Mouse (Mus musculus): Measurements from ENCODE around the gene Hmgcl. TPM values are rescaled to one million over a fixed set of nuclear protein-coding genes. Genes with fewer than 3 reads are reported as not detected.
"Not testable (repeated sequence)": the region's sequence is repeated elsewhere in the genome, so short reads cannot be mapped to it uniquely, and the experiment has no call there.

The Hmgcl gene
- polyA plus RNA-seq, 1 experiment from 2014 or later = 97.1 TPM

- DNase-seq (ENCODE audit: low spot score) = no peak
- H3K9me3 ChIP-seq (ENCODE audit: control insufficient read depth, low read length) = no peaks in the 10 kb centered on the region
- no peak overlapping the region for H3K4me2 ChIP-seq
- H3K4me1 ChIP-seq (replicated peaks; ENCODE audit: control insufficient read depth, insufficient read depth, low read length) = peaks cover 15% of the 10 kb centered on the region
- H3K9ac ChIP-seq (ENCODE audit: low read depth, low read length) = no peak overlapping the region
- no peaks in the 10 kb centered on the region for H3K27me3 ChIP-seq (replicated peaks; ENCODE audit: control insufficient read depth, insufficient read depth, low read length)
- H3K36me3 ChIP-seq (ENCODE audit: control insufficient read depth, insufficient read depth, low read length) = no peaks in the 10 kb centered on the region; the same call in 1 of the 2 replicates
- no peak overlapping the region for H3K4me3 ChIP-seq (ENCODE audit: low read depth, low read length)
- no peak for ATAC-seq (replicated peaks; ENCODE audit: low FRiP score)
- no peak overlapping the region for H3K27ac ChIP-seq (ENCODE audit: low read depth, low read length)
- 81% methylated on average over 9 of the region's 9 CpGs for WGBS
Observed at GRCm38 (mm10) chr4:135929828-135930227, 16.4 kb upstream of the Hmgcl start.

DNA sequence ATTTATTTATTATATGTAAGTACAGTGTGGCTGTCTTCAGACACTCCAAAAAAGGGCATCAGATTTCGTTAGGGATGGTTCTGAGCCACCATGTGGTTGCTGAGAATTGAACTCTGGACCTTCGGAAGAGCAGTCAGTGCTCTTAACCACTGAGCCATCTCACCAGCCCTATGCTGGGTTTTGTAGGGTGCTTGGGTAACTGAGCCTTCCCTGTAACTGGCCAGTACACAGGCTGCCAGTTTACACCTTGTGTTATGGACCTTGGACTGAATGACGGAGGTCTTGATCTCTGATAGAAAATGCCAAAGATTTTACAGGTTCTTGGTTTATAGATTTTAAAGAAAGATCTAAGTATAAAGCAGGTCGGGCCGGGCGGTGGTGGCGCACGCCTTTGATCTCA is 16.0 kb upstream of the Hmgcl start:
- Histone ChIP-seq H3K27me3 (replicated peaks; ENCODE audit: control insufficient read depth, insufficient read depth, low read length) (no peaks in the 10 kb centered on the region), H3K9me3 (ENCODE audit: control insufficient read depth, low read length) (no peaks in the 10 kb centered on the region), H3K36me3 (ENCODE audit: control insufficient read depth, insufficient read depth, low read length) (no peaks in the 10 kb centered on the region; the same call in 1 of the 2 replicates), H3K27ac (ENCODE audit: low read depth, low read length) (no peak overlapping the region), H3K4me1 (replicated peaks; ENCODE audit: control insufficient read depth, insufficient read depth, low read length) (peaks cover 18% of the 10 kb centered on the region), H3K9ac (ENCODE audit: low read depth, low read length) (no peak overlapping the region), H3K4me2 (no peak overlapping the region), H3K4me3 (ENCODE audit: low read depth, low read length) (no peak overlapping the region)
- WGBS = 91% methylated on average over 8 of the region's 8 CpGs
- no peak for DNase-seq (ENCODE audit: low spot score)
- ATAC-seq (replicated peaks; ENCODE audit: low FRiP score) = no peak

DNA sequence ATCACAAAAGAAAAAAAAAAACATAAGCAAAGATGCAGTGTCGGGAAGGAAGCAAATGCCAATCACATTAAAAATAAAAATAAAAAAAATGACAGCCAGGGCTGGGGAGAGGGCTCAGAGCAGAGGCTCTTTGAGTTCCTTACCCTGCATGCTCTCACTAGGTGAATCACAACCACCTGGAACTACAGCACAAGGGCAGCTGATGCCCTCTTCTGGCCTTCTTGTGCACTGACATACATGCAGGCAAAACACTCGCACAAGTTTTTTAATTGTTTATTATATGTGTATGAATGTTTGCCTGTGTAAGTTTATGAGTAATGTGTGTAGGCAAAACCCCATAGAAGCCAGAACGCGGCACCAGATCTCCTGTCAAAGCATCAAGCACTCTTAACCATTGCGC is 14.4 kb upstream of the Hmgcl start:
- Histone ChIP-seq H3K27ac (ENCODE audit: low read depth, low read length) (no peak overlapping the region), H3K27me3 (replicated peaks; ENCODE audit: control insufficient read depth, insufficient read depth, low read length) (no peaks in the 10 kb centered on the region), H3K4me2 (no peak overlapping the region), H3K4me1 (replicated peaks; ENCODE audit: control insufficient read depth, insufficient read depth, low read length) (peaks cover 28% of the 10 kb centered on the region), H3K36me3 (ENCODE audit: control insufficient read depth, insufficient read depth, low read length) (no peaks in the 10 kb centered on the region; the same call in 1 of the 2 replicates), H3K4me3 (ENCODE audit: low read depth, low read length) (no peak overlapping the region), H3K9me3 (ENCODE audit: control insufficient read depth, low read length) (no peaks in the 10 kb centered on the region), H3K9ac (ENCODE audit: low read depth, low read length) (no peak overlapping the region)
- no peak for ATAC-seq (replicated peaks; ENCODE audit: low FRiP score)
- DNase-seq (ENCODE audit: low spot score) = no peak
- WGBS = 65% methylated on average over 5 of the region's 5 CpGs

- H3K9ac ChIP-seq (ENCODE audit: low read depth, low read length) = peak overlapping the region; percentile 17; the same call in 1 of the 2 replicates
- H3K36me3 ChIP-seq (ENCODE audit: control insufficient read depth, insufficient read depth, low read length) = no peaks in the 10 kb centered on the region; the same call in 1 of the 2 replicates
- WGBS = 34% methylated on average over 12 of the region's 12 CpGs
- H3K27ac ChIP-seq (ENCODE audit: low read depth, low read length) = peak overlapping the region; percentile 75
- DNase-seq (ENCODE audit: low spot score) (no peak), ATAC-seq (replicated peaks; ENCODE audit: low FRiP score) (peak; percentile 74)
- no peaks in the 10 kb centered on the region for H3K27me3 ChIP-seq (replicated peaks; ENCODE audit: control insufficient read depth, insufficient read depth, low read length)
- H3K9me3 ChIP-seq (ENCODE audit: control insufficient read depth, low read length) = no peaks in the 10 kb centered on the region
- no peak overlapping the region for H3K4me3 ChIP-seq (ENCODE audit: low read depth, low read length)
- peak overlapping the region; percentile 44 for H3K4me2 ChIP-seq
- H3K4me1 ChIP-seq (replicated peaks; ENCODE audit: control insufficient read depth, insufficient read depth, low read length) = peaks cover 31% of the 10 kb centered on the region
Observed at GRCm38 (mm10) chr4:135934708-135935500, 11.3 kb upstream of the Hmgcl start.

DNA sequence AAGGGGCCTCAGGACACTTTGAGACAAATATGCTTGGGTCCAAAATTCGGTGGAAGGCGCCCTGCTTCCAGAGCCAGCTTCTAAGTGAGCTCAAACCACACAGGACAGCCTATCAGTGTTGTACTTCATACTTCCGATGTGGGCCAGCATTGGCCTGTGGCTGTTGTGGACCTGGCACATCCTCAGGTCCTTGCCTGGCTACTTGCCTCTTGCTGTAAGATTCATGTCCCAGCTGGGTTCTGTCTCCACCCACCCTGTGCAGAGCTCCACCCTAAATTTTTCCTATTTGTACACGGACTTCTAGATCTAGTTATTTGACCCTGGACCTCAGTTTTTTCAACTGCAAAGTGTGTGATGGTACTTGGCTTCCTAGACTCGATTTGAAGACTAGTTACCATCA is 10.7 kb upstream of the Hmgcl start:
- DNase-seq (ENCODE audit: low spot score) (no peak), ATAC-seq (replicated peaks; ENCODE audit: low FRiP score) (0 out of 2 replicates have a peak, but pooled peaks have one; percentile 29)
- H3K27me3 ChIP-seq (replicated peaks; ENCODE audit: control insufficient read depth, insufficient read depth, low read length) = no peaks in the 10 kb centered on the region
- H3K9ac ChIP-seq (ENCODE audit: low read depth, low read length) = peak overlapping the region; percentile 17; the same call in 1 of the 2 replicates
- H3K36me3 ChIP-seq (ENCODE audit: control insufficient read depth, insufficient read depth, low read length) = no peaks in the 10 kb centered on the region; the same call in 1 of the 2 replicates
- H3K27ac ChIP-seq (ENCODE audit: low read depth, low read length) = peak overlapping the region; percentile 67
- peaks cover 31% of the 10 kb centered on the region for H3K4me1 ChIP-seq (replicated peaks; ENCODE audit: control insufficient read depth, insufficient read depth, low read length)
- H3K4me2 ChIP-seq = peak overlapping the region; percentile 44
- H3K4me3 ChIP-seq (ENCODE audit: low read depth, low read length) = no peak overlapping the region
- H3K9me3 ChIP-seq (ENCODE audit: control insufficient read depth, low read length) = no peaks in the 10 kb centered on the region
- 48% methylated on average over 5 of the region's 5 CpGs for WGBS

DNA sequence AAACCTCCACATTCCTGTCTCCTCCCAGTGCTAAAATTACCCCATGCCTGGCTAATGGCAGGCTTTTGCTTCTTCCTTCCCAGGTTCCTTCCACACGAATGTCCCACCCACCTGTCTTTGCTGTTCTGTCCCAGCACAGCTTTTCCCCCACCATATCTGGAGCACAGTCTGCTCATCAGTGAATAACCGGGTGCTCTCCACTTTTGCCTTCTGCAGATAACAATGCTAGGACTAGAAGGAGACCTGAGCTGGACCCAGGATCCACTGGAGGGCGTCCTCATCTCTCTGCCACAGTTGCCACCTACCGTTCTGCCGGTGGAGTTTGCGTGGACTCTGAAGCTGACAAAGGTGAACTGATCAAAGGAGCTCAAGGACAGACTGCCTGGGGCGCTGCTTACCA is 7.4 kb upstream of the Hmgcl start:
- no peaks in the 10 kb centered on the region for H3K36me3 ChIP-seq (ENCODE audit: control insufficient read depth, insufficient read depth, low read length)
- no peak overlapping the region for H3K4me3 ChIP-seq (ENCODE audit: low read depth, low read length)
- 62% methylated on average over 7 of the region's 7 CpGs for WGBS
- peaks cover 34% of the 10 kb centered on the region for H3K4me1 ChIP-seq (replicated peaks; ENCODE audit: control insufficient read depth, insufficient read depth, low read length)
- no peak overlapping the region; the same call in 1 of the 2 replicates for H3K27ac ChIP-seq (ENCODE audit: low read depth, low read length)
- peak; percentile 61 for ATAC-seq (replicated peaks; ENCODE audit: low FRiP score)
- no peaks in the 10 kb centered on the region for H3K27me3 ChIP-seq (replicated peaks; ENCODE audit: control insufficient read depth, insufficient read depth, low read length)
- H3K4me2 ChIP-seq = no peak overlapping the region
- H3K9me3 ChIP-seq (ENCODE audit: control insufficient read depth, low read length) = no peaks in the 10 kb centered on the region
- H3K9ac ChIP-seq (ENCODE audit: low read depth, low read length) = no peak overlapping the region
- no peak for DNase-seq (ENCODE audit: low spot score)

GRCm38 (mm10) chr4:135941026-135941425 is 5.2 kb upstream of the Hmgcl start:
- H3K27me3 ChIP-seq (replicated peaks; ENCODE audit: control insufficient read depth, insufficient read depth, low read length); DNase-seq (ENCODE audit: low spot score); H3K36me3 ChIP-seq (ENCODE audit: control insufficient read depth, insufficient read depth, low read length); H3K27ac ChIP-seq (ENCODE audit: low read depth, low read length); H3K4me2 ChIP-seq; H3K9me3 ChIP-seq (ENCODE audit: control insufficient read depth, low read length); H3K9ac ChIP-seq (ENCODE audit: low read depth, low read length); H3K4me3 ChIP-seq (ENCODE audit: low read depth, low read length); ATAC-seq (replicated peaks; ENCODE audit: low FRiP score): not testable (repeated sequence)
- peaks cover 21% of the 10 kb centered on the region for H3K4me1 ChIP-seq (replicated peaks; ENCODE audit: control insufficient read depth, insufficient read depth, low read length)
- 82% methylated on average over 8 of the region's 8 CpGs for WGBS

- Histone ChIP-seq H3K27ac (ENCODE audit: low read depth, low read length) (no peak overlapping the region), H3K4me2 (no peak overlapping the region), H3K9ac (ENCODE audit: low read depth, low read length) (no peak overlapping the region), H3K27me3 (replicated peaks; ENCODE audit: control insufficient read depth, insufficient read depth, low read length) (no peaks in the 10 kb centered on the region), H3K9me3 (ENCODE audit: control insufficient read depth, low read length) (no peaks in the 10 kb centered on the region), H3K4me3 (ENCODE audit: low read depth, low read length) (no peak overlapping the region), H3K4me1 (replicated peaks; ENCODE audit: control insufficient read depth, insufficient read depth, low read length) (peaks cover 13% of the 10 kb centered on the region), H3K36me3 (ENCODE audit: control insufficient read depth, insufficient read depth, low read length) (no peaks in the 10 kb centered on the region)
- 66% methylated on average over 6 of the region's 6 CpGs for WGBS
- no peak for DNase-seq (ENCODE audit: low spot score)
- no peak for ATAC-seq (replicated peaks; ENCODE audit: low FRiP score)
Observed at GRCm38 (mm10) chr4:135942193-135942592, 4.1 kb upstream of the Hmgcl start.

DNA sequence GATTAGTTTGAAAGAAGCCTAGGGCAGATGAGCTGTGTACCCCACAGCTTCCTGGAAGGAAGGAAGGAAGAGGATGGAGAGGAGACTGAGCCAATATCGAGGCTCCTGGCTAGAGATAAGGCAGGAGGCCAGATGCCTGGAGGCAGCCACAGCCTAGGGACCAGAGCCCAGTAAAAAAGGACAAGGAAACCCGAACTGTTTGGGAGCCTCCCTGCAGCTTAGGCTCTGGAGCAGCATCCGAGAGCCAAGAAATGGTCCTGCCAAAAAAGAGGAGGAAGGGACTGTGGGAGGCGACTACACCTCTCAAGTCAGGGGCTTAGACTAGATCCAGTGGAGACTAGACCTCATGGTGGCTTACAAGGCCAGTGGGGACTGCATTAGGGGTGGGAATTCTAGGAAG is 2.9 kb upstream of the Hmgcl start:
- DNase-seq (ENCODE audit: low spot score) (no peak), ATAC-seq (replicated peaks; ENCODE audit: low FRiP score) (no peak)
- 55% methylated on average over 4 of the region's 4 CpGs for WGBS
- no peaks in the 10 kb centered on the region for H3K27me3 ChIP-seq (replicated peaks; ENCODE audit: control insufficient read depth, insufficient read depth, low read length)
- H3K4me1 ChIP-seq (replicated peaks; ENCODE audit: control insufficient read depth, insufficient read depth, low read length) = peaks cover 21% of the 10 kb centered on the region
- H3K9me3 ChIP-seq (ENCODE audit: control insufficient read depth, low read length) = no peaks in the 10 kb centered on the region
- H3K4me2 ChIP-seq = no peak overlapping the region
- H3K36me3 ChIP-seq (ENCODE audit: control insufficient read depth, insufficient read depth, low read length) = no peaks in the 10 kb centered on the region
- no peak overlapping the region for H3K9ac ChIP-seq (ENCODE audit: low read depth, low read length)
- no peak overlapping the region for H3K4me3 ChIP-seq (ENCODE audit: low read depth, low read length)
- no peak overlapping the region for H3K27ac ChIP-seq (ENCODE audit: low read depth, low read length)
